Mouse (Mus musculus): ENCODE measurements around the gene Olfr808. TPM values are rescaled to one million over a fixed set of nuclear protein-coding genes. Genes with fewer than 3 reads are reported as not detected.

Olfr808 gene
- not detected for total RNA-seq (2021)

DNA sequence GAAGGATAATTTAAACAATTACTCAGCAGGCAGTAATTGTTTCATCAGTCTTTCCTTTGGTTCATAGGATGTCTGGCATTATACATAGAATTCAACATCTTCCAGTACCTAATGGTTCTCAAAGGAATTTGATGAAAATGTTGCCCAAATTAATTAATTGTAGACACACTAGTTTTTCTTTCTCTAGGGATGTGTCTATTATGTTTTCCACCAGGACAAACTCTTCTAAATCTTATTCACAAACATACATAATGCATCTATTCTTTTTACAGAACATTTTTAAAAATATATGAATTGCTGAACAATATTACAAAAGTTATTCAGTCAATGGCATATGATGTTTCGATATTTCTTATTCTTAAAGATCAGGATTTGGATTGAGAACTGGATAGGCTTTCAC is at the start of gene Olfr808:
Gene Olfr808, plus strand, starts transcription at position 301 of the 400 bp plus-strand sequence.
- DNase-seq: no peak
- intact Hi-C loops (cut with DNase I): no loop called here

DNA sequence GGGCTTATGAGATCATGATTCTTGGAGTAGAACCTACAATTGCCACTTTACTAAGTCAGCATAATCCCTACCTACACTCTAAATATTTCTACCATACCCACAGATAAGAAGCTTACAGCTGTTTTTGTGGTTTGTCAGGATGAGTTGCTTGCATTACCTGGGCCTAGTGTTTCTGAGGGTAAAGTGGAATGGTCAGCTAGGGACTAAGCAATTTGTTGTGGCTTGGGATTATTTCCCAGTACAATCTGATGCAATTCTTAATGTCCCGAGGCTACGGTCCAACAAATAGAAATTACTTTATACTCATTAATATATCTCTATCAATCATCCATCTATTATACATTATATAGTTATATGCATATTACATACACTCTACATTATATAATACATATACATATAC is 36.0 kb upstream of the Olfr808 start, which contains the start of gene Olfr805:
Gene Olfr805, minus strand, starts transcription at position 101 of the 400 bp plus-strand sequence.
- DNase-seq: no peak
- intact Hi-C loops (cut with DNase I): no loop called here

DNA sequence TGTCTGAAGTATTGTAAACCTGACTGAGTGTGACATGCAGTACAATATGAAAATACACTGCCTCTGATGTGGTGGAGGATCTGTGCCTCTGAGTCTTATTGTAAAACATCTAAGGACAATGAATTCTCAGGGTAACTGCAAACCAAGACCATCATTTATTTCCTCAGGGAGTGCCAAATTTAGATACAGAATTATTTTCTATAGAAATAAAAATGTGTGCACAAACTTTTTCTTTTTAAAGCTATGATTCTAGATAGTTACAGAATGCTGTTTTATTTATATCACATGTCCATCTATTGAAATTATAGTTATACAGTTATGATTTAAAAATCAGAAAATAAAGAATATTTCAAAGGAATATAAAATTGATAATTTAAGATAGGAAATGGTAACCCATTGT is 23.5 kb upstream of the Olfr808 start, which contains the start of gene Olfr806:
Gene Olfr806, minus strand, starts transcription at position 101 of the 400 bp plus-strand sequence.
- intact Hi-C loops (cut with DNase I): no loop called here
- DNase-seq: no peak

DNA sequence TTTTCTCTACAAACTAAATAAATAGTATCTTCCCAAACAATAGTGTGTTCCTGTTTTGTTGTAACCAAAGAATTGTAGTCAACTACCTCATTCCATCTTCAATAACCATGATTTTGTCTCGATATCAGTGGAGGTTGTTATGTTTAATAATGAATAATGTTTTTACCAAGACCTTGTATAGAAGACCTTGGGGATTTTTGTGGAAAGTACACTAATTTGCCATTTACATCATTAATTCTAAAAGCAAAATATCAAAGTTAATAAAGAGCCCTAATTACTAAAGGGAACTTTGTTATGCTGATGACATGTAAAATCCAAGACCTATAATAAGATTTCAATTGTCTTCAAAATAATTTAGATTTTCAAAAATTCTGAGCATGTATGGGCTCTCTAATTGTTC is 7.6 kb upstream of the Olfr808 start, which contains the start of gene Olfr807:
Gene Olfr807, minus strand, starts transcription at position 101 of the 400 bp plus-strand sequence.
- intact Hi-C loops (cut with DNase I): no loop called here
- no peak for DNase-seq

DNA sequence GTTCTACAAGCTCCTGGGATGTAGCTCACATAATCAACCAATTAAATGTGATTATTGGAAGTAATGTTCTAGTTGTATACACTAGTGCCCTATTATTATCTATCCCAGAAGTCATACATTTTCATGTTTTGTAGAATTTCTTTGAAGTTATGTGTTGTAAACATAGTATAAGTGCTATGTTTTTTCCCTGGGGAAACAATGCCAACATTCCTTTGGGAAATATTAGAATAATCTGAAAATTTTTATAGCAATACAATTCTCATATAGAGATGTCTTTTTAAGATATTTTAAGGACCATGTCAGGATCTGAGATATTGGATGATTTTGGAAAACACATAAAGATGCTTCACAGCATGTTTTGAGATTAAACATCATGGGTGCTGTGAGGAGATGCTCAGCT is 9.1 kb downstream of the Olfr808 start, which contains the start of gene Olfr809:
Gene Olfr809, plus strand, starts transcription at position 301 of the 400 bp plus-strand sequence.
- no peak for DNase-seq
- intact Hi-C loops (cut with DNase I): no loop called here

DNA sequence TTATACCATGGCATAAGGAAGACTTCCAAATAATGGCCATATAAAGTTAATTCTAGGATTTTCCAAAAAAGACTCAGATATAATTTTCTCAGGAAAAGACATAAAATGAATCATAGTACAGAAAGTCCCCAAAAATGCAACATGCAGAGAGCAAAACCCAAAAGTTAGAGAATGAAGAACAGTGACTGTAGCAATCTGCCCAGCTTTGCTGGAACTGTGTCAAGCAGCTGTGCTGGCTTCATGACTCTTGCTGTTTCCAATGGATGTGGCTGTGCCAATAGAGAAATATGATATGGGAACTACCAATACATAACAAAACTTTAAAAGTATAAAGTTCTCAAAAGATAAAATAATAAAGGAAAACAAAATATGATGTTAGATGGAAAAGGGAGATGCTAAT is 12.8 kb downstream of the Olfr808 start:
- no peak for DNase-seq
- intact Hi-C loops (cut with DNase I): no loop called here

DNA sequence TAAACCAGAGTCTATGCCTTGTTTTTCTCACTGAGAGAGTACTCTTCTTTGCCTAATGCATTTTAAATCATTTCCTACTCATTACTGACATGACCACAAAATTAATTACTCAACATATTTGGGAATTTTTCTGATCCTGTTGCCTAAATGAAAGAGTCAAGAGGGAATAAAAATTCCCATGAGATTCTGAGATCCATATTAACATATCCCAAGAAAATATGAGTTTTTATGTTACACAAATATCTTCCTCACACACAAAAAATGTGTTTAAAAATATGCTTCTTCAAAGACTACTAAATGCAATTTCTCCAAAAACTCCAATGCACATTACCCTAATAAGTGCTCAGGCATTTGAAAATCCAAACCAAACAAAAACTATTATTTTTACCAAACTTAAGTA is 29.5 kb downstream of the Olfr808 start, which contains the start of gene Olfr810:
Gene Olfr810, minus strand, starts transcription at position 101 of the 400 bp plus-strand sequence.
- DNase-seq: no peak
- intact Hi-C loops (cut with DNase I): no loop called here

DNA sequence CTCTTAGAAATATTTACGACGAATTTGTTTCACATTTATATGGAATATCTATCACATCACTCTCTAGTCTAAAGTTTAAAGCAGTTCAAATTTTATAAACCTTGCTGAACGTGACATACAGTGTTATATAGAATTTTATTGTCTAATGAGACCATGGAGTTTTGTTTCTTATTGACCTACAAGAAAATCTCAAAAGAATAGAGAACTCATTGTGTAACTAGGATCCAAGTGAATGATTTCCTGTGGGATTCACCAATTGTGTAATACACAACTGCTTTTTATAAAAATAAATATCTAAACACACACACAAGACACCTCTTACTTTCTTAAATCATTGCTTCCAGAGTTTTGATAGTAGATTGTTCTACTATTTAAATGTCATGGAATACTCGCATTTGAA is 39.0 kb downstream of the Olfr808 start, which contains the start of gene Olfr811:
Gene Olfr811, minus strand, starts transcription at position 101 of the 400 bp plus-strand sequence.
- no peak for DNase-seq
- intact Hi-C loops (cut with DNase I): no loop called here

Small RNA genes lying within 50 kb of the gene (microRNA-seq; reads per million reads assigned to microRNA genes)
- 0 reads per million in 2 experiments for gene Gm24485 (ENCODE audit: borderline number of aligned reads in 2 of 2)

Other genes starting within 250 kb of the Olfr808 start
- not detected for gene Olfr791, start 243.7 kb upstream of the Olfr808 start, total RNA-seq (2021)
- gene Olfr792, start 226.3 kb upstream of the Olfr808 start, total RNA-seq (2021): not detected
- not detected for gene Olfr794, start 197.8 kb upstream of the Olfr808 start, total RNA-seq (2021)
- not detected for gene Olfr796, start 152.9 kb upstream of the Olfr808 start, total RNA-seq (2021)
- not detected for gene Olfr798, start 137.5 kb upstream of the Olfr808 start, total RNA-seq (2021)
- gene Olfr799, start 128.0 kb upstream of the Olfr808 start, total RNA-seq (2021): not detected
- not detected for gene Olfr800, start 107.8 kb upstream of the Olfr808 start, total RNA-seq (2021)
- gene Olfr801, start 91.6 kb upstream of the Olfr808 start, total RNA-seq (2021): not detected
- gene Olfr802, start 77.3 kb upstream of the Olfr808 start, total RNA-seq (2021): not detected
- not detected for gene Olfr803, start 71.2 kb upstream of the Olfr808 start, total RNA-seq (2021)
- not detected for gene Olfr804, start 62.3 kb upstream of the Olfr808 start, total RNA-seq (2021)
- not detected for gene Olfr805, start 36.1 kb upstream of the Olfr808 start, total RNA-seq (2021)
- gene Olfr806, start 23.6 kb upstream of the Olfr808 start, total RNA-seq (2021): not detected
- not detected for gene Olfr807, start 7.7 kb upstream of the Olfr808 start, total RNA-seq (2021)
- not detected for gene Olfr809, start 9.2 kb downstream of the Olfr808 start, total RNA-seq (2021)
- gene Olfr810, start 29.4 kb downstream of the Olfr808 start, total RNA-seq (2021): not detected
- not detected for gene Olfr811, start 38.9 kb downstream of the Olfr808 start, total RNA-seq (2021)
- not detected for gene Olfr812, start 80.6 kb downstream of the Olfr808 start, total RNA-seq (2021)
- gene Olfr813, start 89.9 kb downstream of the Olfr808 start, total RNA-seq (2021): not detected
- not detected for gene Olfr814, start 114.4 kb downstream of the Olfr808 start, total RNA-seq (2021)
- gene Olfr815, start 140.4 kb downstream of the Olfr808 start, total RNA-seq (2021): not detected
- not detected for gene Olfr816, start 150.1 kb downstream of the Olfr808 start, total RNA-seq (2021)
- gene Olfr818, start 183.6 kb downstream of the Olfr808 start, total RNA-seq (2021): not detected
- not detected for gene Olfr819, start 201.8 kb downstream of the Olfr808 start, total RNA-seq (2021)
- gene Olfr247, start 210.7 kb downstream of the Olfr808 start, total RNA-seq (2021): not detected
- not detected for gene Gm10310, start 219.6 kb downstream of the Olfr808 start, total RNA-seq (2021)
- gene Olfr820, start 247.1 kb downstream of the Olfr808 start, total RNA-seq (2021): not detected

All from heart, postnatal 36 days (tissue).